Comparison of ENCODE assay signal across 20 mouse cellular contexts in the genomic region with DNA sequence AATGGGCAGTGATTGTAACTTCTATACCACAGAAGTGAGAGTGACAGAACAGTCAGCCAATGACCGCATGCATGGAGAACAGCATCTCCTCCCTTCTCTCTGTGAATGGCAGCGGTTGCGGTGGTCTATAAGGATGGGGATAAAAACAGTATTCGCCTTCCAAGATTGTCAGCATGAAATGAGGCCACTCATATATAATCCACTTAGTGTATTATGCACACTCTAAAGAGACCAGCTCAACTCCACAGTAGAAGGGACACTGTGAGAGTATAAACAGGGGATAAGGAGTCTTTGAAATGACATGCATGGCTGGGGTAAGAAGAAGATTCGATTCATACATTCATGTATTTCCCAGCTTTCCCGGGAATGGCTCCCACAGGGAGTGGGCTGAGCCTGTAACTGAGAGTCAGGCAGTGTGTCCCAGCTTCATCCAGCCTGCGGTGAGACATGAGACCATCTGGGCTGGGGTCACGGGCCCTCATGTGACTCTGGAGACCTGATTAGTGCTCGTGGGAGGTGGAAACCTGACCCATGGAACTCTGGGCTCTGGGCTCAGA. TPM values are rescaled to one million over a fixed set of nuclear protein-coding genes. Genes with fewer than 3 reads are reported as not detected.
A peak's percentile ranks its signal among the peaks of the same experiment; 100 is the strongest.
DNase-seq lines count a peak whose midpoint lies in the region; ATAC-seq and TF ChIP-seq lines count a peak whose summit lies in the region.
"Had no signal": no experiment of that assay in that cellular context is flagged by ENCODE, and none has a peak within 500 bp of the region (broad histone marks: within the 10 kb centered on the region; RNA-seq: fewer than 3 reads in every experiment).

No protein-coding gene starts in this region.

- no peak for ATAC-seq in forebrain, embryonic 13.5 days
- no peak for ATAC-seq in midbrain, postnatal 0 days (ENCODE audit: low FRiP score)
- ATAC-seq: activated CD4-positive, CD25-positive, alpha-beta regulatory T cell, adult 4 months; forebrain, postnatal 0 days; inflammation-experienced regulatory T-cells, adult 6 months; Patski had no signal

- H3K4me3 ChIP-seq in forebrain, embryonic 10.5 days: no peak overlapping the region
- no peak overlapping the region for H3K4me3 ChIP-seq in forebrain, embryonic 13.5 days
- no peak overlapping the region for H3K4me3 ChIP-seq in midbrain, embryonic 10.5 days
- H3K4me3 ChIP-seq in midbrain, postnatal 0 days (ENCODE audit: low read depth, low read length): no peak overlapping the region
- H3K4me3 ChIP-seq: embryonic facial prominence, embryonic 12.5 days; forebrain, embryonic 12.5 days; heart, embryonic 15.5 days; hindbrain, embryonic 15.5 days had no signal

- no peak for DNase-seq in forebrain, embryonic 10.5 days (ENCODE audit: extremely low spot score, low spot score)
- DNase-seq in midbrain, embryonic 10.5 days (ENCODE audit: low spot score): no peak
- no peak for DNase-seq in midbrain, postnatal 0 days (ENCODE audit: low spot score)
- peak; percentile 67 for DNase-seq in retina, adult 2 months (ENCODE audit: low read depth, low spot score)
- DNase-seq in retina, postnatal 1 day: peak; percentile 82
- DNase-seq in spleen, postnatal 36 days (ENCODE audit: low spot score in 2 of 2): no peak
- DNase-seq: cerebellum, adult 2 months; cerebellum, postnatal 10 days; forebrain, postnatal 0 days; heart, adult 18-20 months; heart, postnatal 14 days had no signal

- WGBS in forebrain, embryonic 10.5 days: 72% methylated on average over 9 of the region's 9 CpGs
- WGBS in forebrain, embryonic 13.5 days: 66% methylated on average over 9 of the region's 9 CpGs
- 64% methylated on average over 9 of the region's 9 CpGs for WGBS in midbrain, embryonic 10.5 days
- WGBS in midbrain, postnatal 0 days: 33% methylated on average over 9 of the region's 9 CpGs

- peaks cover 12% of the 10 kb centered on the region; the same call in 1 of the 2 replicates for H3K27me3 ChIP-seq in forebrain, embryonic 10.5 days (ENCODE audit: poor library complexity, severe bottlenecking)
- no peaks in the 10 kb centered on the region for H3K27me3 ChIP-seq in forebrain, embryonic 13.5 days
- peaks cover 27% of the 10 kb centered on the region for H3K27me3 ChIP-seq in midbrain, embryonic 10.5 days (ENCODE audit: low read depth, poor library complexity, severe bottlenecking)
- no peaks in the 10 kb centered on the region for H3K27me3 ChIP-seq in midbrain, postnatal 0 days (ENCODE audit: insufficient read depth, low read length)
- H3K27me3 ChIP-seq: embryonic facial prominence, embryonic 12.5 days; heart, embryonic 15.5 days; hindbrain, embryonic 15.5 days had no signal

- peaks cover 43% of the 10 kb centered on the region for H3K4me1 ChIP-seq in forebrain, embryonic 10.5 days
- H3K4me1 ChIP-seq in forebrain, embryonic 13.5 days: peaks cover 34% of the 10 kb centered on the region
- peaks cover 52% of the 10 kb centered on the region for H3K4me1 ChIP-seq in midbrain, embryonic 10.5 days
- 0 out of 2 replicates have a peak, but pooled peaks cover under 1% of the 10 kb centered on the region for H3K4me1 ChIP-seq in midbrain, postnatal 0 days (ENCODE audit: insufficient read depth, low read length)

- no peak for TF ChIP-seq CTCF in midbrain, postnatal 0 days (IDR thresholded peaks at IDR 0.05)

- no peaks in the 10 kb centered on the region for H3K36me3 ChIP-seq in forebrain, embryonic 10.5 days (replicated peaks)
- H3K36me3 ChIP-seq in forebrain, embryonic 13.5 days (ENCODE audit: poor library complexity, severe bottlenecking): no peaks in the 10 kb centered on the region
- H3K36me3 ChIP-seq in midbrain, embryonic 10.5 days: no peaks in the 10 kb centered on the region
- H3K36me3 ChIP-seq in midbrain, postnatal 0 days (ENCODE audit: insufficient read depth, low read length): no peaks in the 10 kb centered on the region
- H3K36me3 ChIP-seq: embryonic facial prominence, embryonic 12.5 days; forebrain, embryonic 12.5 days; heart, embryonic 15.5 days; hindbrain, embryonic 15.5 days had no signal

- H3K9me3 ChIP-seq in forebrain, embryonic 10.5 days: no peaks in the 10 kb centered on the region
- no peaks in the 10 kb centered on the region for H3K9me3 ChIP-seq in forebrain, embryonic 13.5 days (replicated peaks)
- H3K9me3 ChIP-seq in midbrain, embryonic 10.5 days (replicated peaks): no peaks in the 10 kb centered on the region
- H3K9me3 ChIP-seq in midbrain, postnatal 0 days (ENCODE audit: low read length): no peaks in the 10 kb centered on the region
- H3K9me3 ChIP-seq: embryonic facial prominence, embryonic 12.5 days; forebrain, embryonic 12.5 days; heart, embryonic 15.5 days; hindbrain, embryonic 15.5 days had no signal

- H3K4me2 ChIP-seq in forebrain, embryonic 13.5 days: no peak overlapping the region
- no peak overlapping the region for H3K4me2 ChIP-seq in midbrain, postnatal 0 days (ENCODE audit: low read depth, low read length, poor library complexity, severe bottlenecking)
- H3K4me2 ChIP-seq: embryonic facial prominence, embryonic 12.5 days; forebrain, embryonic 12.5 days; heart, embryonic 11.5 days; heart, embryonic 15.5 days; hindbrain, embryonic 15.5 days had no signal

- H3K27ac ChIP-seq in forebrain, embryonic 10.5 days: peak overlapping the region; percentile 2; the same call in 1 of the 2 replicates
- H3K27ac ChIP-seq in forebrain, embryonic 13.5 days: no peak overlapping the region
- peak overlapping the region; percentile 72 for H3K27ac ChIP-seq in midbrain, embryonic 10.5 days (replicated peaks)
- no peak overlapping the region for H3K27ac ChIP-seq in midbrain, postnatal 0 days (ENCODE audit: low read depth, low read length)
- H3K27ac ChIP-seq: embryonic facial prominence, embryonic 12.5 days; forebrain, embryonic 12.5 days; heart, embryonic 15.5 days; hindbrain, embryonic 15.5 days had no signal

- H3K9ac ChIP-seq in forebrain, embryonic 13.5 days: no peak overlapping the region
- H3K9ac ChIP-seq in midbrain, postnatal 0 days (replicated peaks; ENCODE audit: low read length, poor library complexity, severe bottlenecking): no peak overlapping the region
- H3K9ac ChIP-seq: embryonic facial prominence, embryonic 12.5 days; forebrain, embryonic 12.5 days; forebrain, postnatal 0 days; heart, embryonic 15.5 days; hindbrain, embryonic 15.5 days had no signal

RNA-seq across cellular contexts. Expression of gene Ccnq, which starts 31.3 kb away (rescaled TPM):
- polyA plus RNA-seq in forebrain, embryonic 10.5 days (2016; fragmentation: Nextera tagmentation; extraction: Ambion mirVana): 40.1 and 40.8 TPM in 2 replicates
- polyA plus RNA-seq in forebrain, embryonic 13.5 days (2015; fragmentation: Nextera tagmentation; extraction: Ambion mirVana): 39.5 and 39.8 TPM in 2 replicates
- polyA plus RNA-seq in midbrain, embryonic 10.5 days (2016; fragmentation: Nextera tagmentation; extraction: Ambion mirVana): 39.5 and 40.5 TPM in 2 replicates
- 27.0 and 31.6 TPM in 2 replicates for total RNA-seq in midbrain, postnatal 0 days (2014; rRNA removed)
- polyA plus RNA-seq in midbrain, postnatal 0 days (2015; fragmentation: Nextera tagmentation; extraction: Ambion mirVana): 28.9 and 34.4 TPM in 2 replicates

RNA-seq across cellular contexts. Expression of gene Lyrm9, which starts 43.5 kb away (rescaled TPM):
- polyA plus RNA-seq in forebrain, embryonic 10.5 days (2016; fragmentation: Nextera tagmentation; extraction: Ambion mirVana): 23.4 and 26.2 TPM in 2 replicates
- 24.2 and 25.2 TPM in 2 replicates for polyA plus RNA-seq in forebrain, embryonic 13.5 days (2015; fragmentation: Nextera tagmentation; extraction: Ambion mirVana)
- polyA plus RNA-seq in midbrain, embryonic 10.5 days (2016; fragmentation: Nextera tagmentation; extraction: Ambion mirVana): 20.7 and 21.8 TPM in 2 replicates
- total RNA-seq in midbrain, postnatal 0 days (2014; rRNA removed): 24.7 and 30.2 TPM in 2 replicates
- 49.4 and 51.4 TPM in 2 replicates for polyA plus RNA-seq in midbrain, postnatal 0 days (2015; fragmentation: Nextera tagmentation; extraction: Ambion mirVana)

Comparison
In these comparisons a context has a peak if more than half of its experiments do, and no peak if none do; other contexts are left out.
1. H3K27ac ChIP-seq: peak in forebrain, embryonic 10.5 days (single experiment) and midbrain, embryonic 10.5 days (single experiment); none in forebrain, embryonic 13.5 days (single experiment) and midbrain, postnatal 0 days (single experiment).
2. DNase-seq: peak in retina, adult 2 months (single experiment) and retina, postnatal 1 day (single experiment); none in forebrain, embryonic 10.5 days (single experiment), midbrain, embryonic 10.5 days (single experiment), midbrain, postnatal 0 days (single experiment) and spleen, postnatal 36 days (0 of 2).